Mouse (Mus musculus) testis, adult 2 months (tissue): ENCODE results near the gene Foxr1.

ENCODE experiments used
- CTCF ChIP-seq: fragments of 200-500 bp; IDR thresholded peaks from 2 replicates; pipeline ENCODE4 v1.5.1; 2012; ENCODE audit warnings: low read depth, mild to moderate bottlenecking, inconsistent platforms, low read length, moderate library complexity; ENCODE audit not compliant: control insufficient read depth, insufficient read depth, insufficient replicate concordance
- POLR2A ChIP-seq: fragments of 200-500 bp; IDR thresholded peaks from 2 replicates; pipeline ENCODE4 v1.6.1; 2012; ENCODE audit warnings: low read depth, mild to moderate bottlenecking, inconsistent platforms, low read length, moderate library complexity; ENCODE audit not compliant: control insufficient read depth

GRCm38 (mm10) chr9:44417892-44418363 is 23.0 kb downstream of the Foxr1 start:
- TF ChIP-seq CTCF = peak; percentile 72
- peak; percentile 86 for TF ChIP-seq POLR2A
